17 mouse cellular contexts compared by ENCODE assay signal in the genomic region with DNA sequence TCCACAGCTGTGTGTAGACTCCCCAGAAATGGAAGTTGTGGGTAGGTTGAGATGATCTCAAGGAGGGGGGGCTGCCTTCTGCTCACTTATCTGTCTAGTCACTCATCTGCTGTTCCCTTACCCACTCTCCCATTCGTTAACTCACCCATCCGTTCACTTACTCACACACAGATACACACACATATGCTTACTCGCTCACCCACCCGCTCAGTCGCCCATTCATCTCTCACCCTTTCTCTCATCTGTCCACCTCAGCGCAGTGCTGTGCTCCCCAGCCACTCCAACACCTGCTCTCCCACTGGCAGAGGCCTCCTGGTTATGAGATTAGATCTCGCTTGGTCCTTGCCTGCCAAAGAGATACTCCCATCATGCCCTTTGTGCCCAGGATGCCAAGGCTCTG.
"Had no signal": no experiment of that assay in that cellular context is flagged by ENCODE, and none has a peak within 500 bp of the region (broad histone marks: within the 10 kb centered on the region; RNA-seq: fewer than 3 reads in every experiment).

No protein-coding gene starts in this region.

- DNase-seq: kidney, postnatal 4 days; layer of hippocampus, postnatal 36 days; liver; lung, adult 18-20 months; lung, postnatal 10 days; lung, postnatal 36 days; right cerebral cortex, postnatal 14 days; thymus, adult 18-20 months; thymus, postnatal 36 days had no signal

- H3K9me3 ChIP-seq: limb, embryonic 10.5 days; limb, embryonic 13.5 days; liver, embryonic 12.5 days; liver, embryonic 15.5 days; lung, embryonic 15.5 days; megakaryocyte, embryonic 14.5 days; midbrain, embryonic 10.5 days had no signal

- H3K4me2 ChIP-seq: limb, embryonic 13.5 days; liver, embryonic 12.5 days; liver, embryonic 15.5 days; lung, embryonic 15.5 days had no signal

- H3K4me3 ChIP-seq: limb, embryonic 10.5 days; limb, embryonic 13.5 days; liver, embryonic 12.5 days; liver, embryonic 15.5 days; lung, embryonic 15.5 days; megakaryocyte, embryonic 14.5 days; midbrain, embryonic 10.5 days had no signal

- H3K27ac ChIP-seq: limb, embryonic 10.5 days; limb, embryonic 13.5 days; liver, embryonic 12.5 days; liver, embryonic 15.5 days; lung, embryonic 15.5 days had no signal

- H3K4me1 ChIP-seq: limb, embryonic 13.5 days; liver, embryonic 12.5 days; liver, embryonic 15.5 days; megakaryocyte, embryonic 14.5 days had no signal

- ATAC-seq: intestine, embryonic 16.5 days; liver, embryonic 12.5 days had no signal

- H3K36me3 ChIP-seq: limb, embryonic 10.5 days; limb, embryonic 13.5 days; liver, embryonic 12.5 days; liver, embryonic 15.5 days; lung, embryonic 15.5 days; midbrain, embryonic 10.5 days had no signal

- H3K9ac ChIP-seq: limb, embryonic 13.5 days; liver, embryonic 12.5 days; liver, embryonic 15.5 days; lung, embryonic 15.5 days had no signal
